Comparison of ENCODE assay signal across 8 mouse cellular contexts in the genomic region with DNA sequence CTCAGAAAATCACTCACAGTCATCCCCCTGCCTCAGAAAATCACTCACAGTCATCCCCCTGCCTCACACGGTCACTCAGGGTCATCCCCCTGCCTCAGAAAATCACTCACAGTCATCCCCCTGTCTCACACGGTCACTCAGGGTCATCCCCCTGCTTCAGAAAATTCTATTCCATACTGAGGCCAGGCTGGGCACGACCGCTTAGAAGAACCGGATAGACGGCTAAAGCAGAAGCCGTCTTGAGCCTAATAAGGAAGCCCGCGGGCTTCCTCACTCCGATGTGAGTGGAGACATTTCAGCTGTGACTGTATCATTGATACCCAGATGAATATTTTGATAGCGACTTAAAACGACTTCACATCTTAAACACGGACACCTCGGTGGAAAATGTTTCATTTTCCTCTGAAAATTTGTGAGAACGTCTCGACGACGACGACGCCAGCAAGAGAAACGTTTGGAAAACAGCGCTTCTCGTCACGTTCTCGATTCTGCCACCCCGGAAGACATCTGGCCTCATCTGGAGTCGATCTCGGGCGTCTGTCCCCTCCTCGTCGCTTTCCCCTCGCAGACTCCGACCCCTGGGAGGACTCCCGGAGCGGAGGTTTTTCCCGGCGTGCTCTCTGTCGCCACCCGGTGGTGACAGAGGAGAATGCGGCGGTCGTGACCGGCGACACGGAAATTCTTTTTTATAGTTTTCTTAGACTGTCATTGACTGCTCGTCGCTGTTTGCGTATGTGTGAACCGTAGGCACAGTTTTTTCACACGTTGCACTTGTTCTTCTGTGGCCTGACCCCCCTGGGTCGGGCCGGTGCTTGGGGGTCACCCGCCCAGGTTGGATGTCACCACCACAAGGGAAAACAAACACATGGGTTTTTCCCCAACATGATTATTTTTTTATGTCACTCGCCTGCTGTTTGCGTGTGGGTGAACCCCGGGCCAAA. TPM values are rescaled to one million over a fixed set of nuclear protein-coding genes. Genes with fewer than 3 reads are reported as not detected.
DNase-seq lines count a peak whose midpoint lies in the region; ATAC-seq and TF ChIP-seq lines count a peak whose summit lies in the region.
"Not testable (repeated sequence)": the region's sequence is repeated elsewhere in the genome, so short reads cannot be mapped to it uniquely, and the experiment has no call there.

No protein-coding gene starts in this region.

- H3K36me3 ChIP-seq in intestine, postnatal 0 days (ENCODE audit: control insufficient read depth, insufficient read depth) = peaks cover 28% of the 10 kb centered on the region

- DNase-seq in adrenal gland, adult (ENCODE audit: inconsistent age in 2 of 2, low spot score in 1 of 2) = peak; percentile 79 to 91
- DNase-seq in cerebellum, postnatal 36 days = peak; percentile 67 to 68
- DNase-seq in gastrocnemius, postnatal 14 days = peak; percentile 77
- peak; percentile 88 to 90 for DNase-seq in left cerebral cortex, postnatal 14 days (ENCODE audit: low spot score in 2 of 2)
- peak; percentile 84 for DNase-seq in mesoderm, embryonic 11.5 days (ENCODE audit: low read depth, low spot score)
- peak; percentile 64 for DNase-seq in skeletal muscle tissue, adult 2 months (ENCODE audit: low read depth, low spot score)
- DNase-seq in yolk sac, embryonic 10.5 days (ENCODE audit: low spot score) = peak; percentile 30

- H3K9me3 ChIP-seq in intestine, postnatal 0 days (ENCODE audit: control insufficient read depth) = peaks cover 49% of the 10 kb centered on the region

- intact Hi-C loops in gastrocnemius, postnatal 14 days (cut with DNase I; ENCODE audit: low total_unique reads) = not testable (repeated sequence)
- intact Hi-C loops in left cerebral cortex, postnatal 14 days (cut with DNase I) = loop anchor here (1.0 kb wide), 1 partner anchor 9 kb away; no protein-coding TSS in a partner anchor

- 59% methylated on average over 56 of the region's 56 CpGs for WGBS in intestine, postnatal 0 days

- not testable (repeated sequence) for H3K27me3 ChIP-seq in intestine, postnatal 0 days (replicated peaks; ENCODE audit: control insufficient read depth, insufficient read depth, low read length)

- H3K27ac ChIP-seq in intestine, postnatal 0 days (ENCODE audit: low read depth, low read length) = peak overlapping the region; percentile 15; the same call in 1 of the 2 replicates

- H3K4me1 ChIP-seq in intestine, postnatal 0 days (replicated peaks; ENCODE audit: control insufficient read depth, insufficient read depth, low read length) = not testable (repeated sequence)

- H3K9ac ChIP-seq in intestine, postnatal 0 days (ENCODE audit: low read depth, low read length) = not testable (repeated sequence)

- not testable (repeated sequence) for TF ChIP-seq CTCF in intestine, postnatal 0 days (IDR thresholded peaks at IDR 0.05; ENCODE audit: low read depth)

- H3K4me2 ChIP-seq in intestine, postnatal 0 days (replicated peaks; ENCODE audit: low read depth) = peak overlapping the region; percentile 49

- ATAC-seq in intestine, postnatal 0 days = peak; percentile 14; the same call in 1 of the 2 replicates

- H3K4me3 ChIP-seq in intestine, postnatal 0 days (ENCODE audit: low read depth, low read length) = peak overlapping the region; percentile 21; the same call in 1 of the 2 replicates

RNA-seq across cellular contexts. Expression of a gene that starts 19.5 kb away (rescaled TPM):
- total RNA-seq in gastrocnemius, postnatal 14 days (2021) = 10 to 100 TPM; 32.5 to 36.1 TPM
- polyA plus RNA-seq in intestine, postnatal 0 days (2015; fragmentation: Nextera tagmentation; extraction: Ambion mirVana) = 46.8 and 66.4 TPM in 2 replicates
- 100 to 1,000 TPM; 193 to 282 TPM for total RNA-seq in left cerebral cortex, postnatal 14 days (2021)

Comparison
In these comparisons a context has a peak if more than half of its experiments do, and no peak if none do; other contexts are left out.
1. Peak in every context shown above with its lines: DNase-seq, ATAC-seq, H3K4me3 ChIP-seq and H3K27ac ChIP-seq.
2. DNase-seq: peak in every context shown above with its lines; median percentile 89 in left cerebral cortex, postnatal 14 days; 85 in adrenal gland, adult; 84 in mesoderm, embryonic 11.5 days; 77 in gastrocnemius, postnatal 14 days; 68 in cerebellum, postnatal 36 days; 64 in skeletal muscle tissue, adult 2 months; 30 in yolk sac, embryonic 10.5 days.
3. RNA of a gene that starts 19.5 kb away (total RNA-seq): 193 to 282 TPM in left cerebral cortex, postnatal 14 days; 32.5 to 36.1 TPM in gastrocnemius, postnatal 14 days; every median in the first group is over 4 times any median in the second.